Mouse (Mus musculus): ENCODE measurements around the gene Spin2c.

Gene Spin2c

DNA sequence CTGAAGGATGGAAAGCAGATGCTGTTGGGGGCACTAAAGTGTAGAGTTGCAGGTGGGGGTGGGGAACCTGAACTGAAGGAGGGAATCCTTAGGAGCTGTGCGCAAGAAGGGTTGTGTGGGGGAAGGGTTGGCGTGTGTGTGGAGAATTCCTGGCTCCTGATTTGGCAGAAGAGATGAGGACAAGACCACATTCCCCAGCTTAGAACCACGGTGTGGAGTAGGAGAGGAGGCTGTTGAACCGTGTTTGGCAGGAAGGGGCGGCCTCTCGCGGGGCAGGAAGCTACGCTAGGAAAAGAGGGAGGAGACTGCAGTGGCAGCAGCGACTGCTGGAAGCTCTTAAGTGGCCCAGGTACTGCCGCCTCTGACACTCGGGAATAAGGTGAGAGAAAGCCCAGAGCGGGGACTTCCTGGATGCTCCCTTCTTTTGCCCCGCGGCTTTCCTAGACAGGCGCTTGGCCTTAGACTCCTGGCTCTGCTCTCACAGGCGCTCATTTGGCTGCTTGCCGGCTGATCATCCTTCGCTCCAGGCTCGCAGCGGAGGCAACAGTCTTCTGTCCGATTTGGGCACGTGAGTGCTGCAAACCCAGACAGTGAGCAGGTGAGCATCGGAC is at the start of gene Spin2c:
TSS of gene Spin2c (plus strand) at position 275 of the 611 bp plus-strand sequence.
- DNase-seq (ENCODE audit: low spot score in 2 of 2): peak; percentile 3 to 4

- no peak for DNase-seq (ENCODE audit: low spot score in 2 of 2)
These were observed 581 bp downstream of the Spin2c start for GRCm38 (mm10) chrX:153832606-153833005.
